Mouse (Mus musculus) lung, postnatal 25 days (tissue): ENCODE data around the gene Gm17617.
A peak's percentile ranks its signal among the peaks of the same experiment; 100 is the strongest.

Experiments
- DNase-seq: peaks from one replicate; pipeline ENCODE4 v3.0.0; 2022; ENCODE audit warnings: low spot score

Gm17617 gene

DNA sequence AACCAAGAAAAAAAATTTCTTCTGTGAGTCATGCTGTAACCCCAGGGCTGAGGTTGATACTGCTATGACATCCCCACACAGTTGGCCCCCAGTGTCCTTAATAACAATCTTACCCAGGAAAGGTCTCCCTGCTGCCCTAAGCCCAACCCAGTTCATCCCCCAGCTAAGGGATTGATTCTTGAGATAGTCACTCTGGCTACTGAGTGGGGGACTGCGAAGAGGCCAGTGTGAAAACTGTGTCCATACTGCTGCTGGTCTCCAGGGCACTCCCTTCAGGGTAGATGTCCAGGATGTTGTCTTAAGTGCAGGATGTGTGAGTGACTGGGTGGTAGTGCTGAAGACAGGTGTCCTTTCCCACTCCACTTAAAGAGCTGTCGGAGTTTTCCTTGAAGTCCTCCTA, at the start of gene Gm17617:
Gm17617 (minus strand) TSS at position 101 of the 400 bp plus-strand sequence.
- no peak for DNase-seq

DNA sequence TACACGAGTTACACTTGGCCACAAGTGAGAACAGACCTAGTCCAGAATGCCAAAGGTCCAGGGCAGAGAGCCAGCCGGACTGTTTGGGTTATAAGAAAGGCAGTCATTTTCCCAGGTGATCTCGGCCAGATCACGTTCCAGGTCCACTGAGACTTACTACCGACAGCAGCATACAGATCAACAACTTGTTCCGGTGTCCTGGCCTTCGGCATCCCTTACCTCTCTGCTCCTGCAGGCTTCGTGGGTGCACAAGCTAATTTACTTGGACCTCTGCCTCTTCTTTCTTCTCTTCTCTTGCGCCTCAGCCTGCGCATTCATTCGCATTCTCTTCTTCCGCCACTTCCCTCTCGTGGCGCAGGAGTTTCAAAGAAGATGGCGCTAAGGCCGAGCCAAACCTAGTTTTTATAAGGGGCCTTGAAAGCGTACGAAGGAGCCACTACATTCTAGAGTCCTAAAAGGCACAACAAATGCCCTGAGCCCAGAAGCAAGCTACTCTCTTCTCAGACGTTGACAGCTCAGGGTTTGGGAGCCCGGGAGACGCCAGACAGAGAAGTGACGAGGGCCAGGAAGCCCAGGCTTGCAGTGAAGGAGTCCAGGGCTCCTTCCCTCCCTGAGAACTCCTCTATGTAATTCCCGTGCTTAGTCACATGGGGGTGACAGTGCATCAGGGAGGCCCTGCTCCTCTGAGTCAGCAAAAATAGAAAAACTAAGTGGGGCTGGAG, 49.0 kb upstream of the Gm17617 start:
- peak; percentile 88 for DNase-seq

DNA sequence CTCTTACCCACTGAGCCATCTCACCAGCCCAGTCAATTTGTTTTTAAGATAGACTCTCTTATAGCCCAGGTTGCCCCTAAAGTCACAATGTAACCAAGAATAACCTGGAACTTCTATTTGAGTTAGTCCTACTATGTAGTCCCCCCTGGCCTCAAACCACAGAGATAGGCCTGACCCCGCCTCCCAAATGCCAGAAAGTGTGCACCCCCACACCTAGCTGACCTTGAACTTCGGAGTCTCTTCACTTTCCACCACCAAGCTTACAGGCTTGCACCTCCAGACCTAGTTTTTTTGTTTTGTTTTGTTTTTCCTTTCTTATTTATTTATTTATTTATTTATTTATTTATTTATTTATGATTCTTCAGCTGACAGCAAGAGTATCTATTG, 48.4 kb upstream of the Gm17617 start:
- no peak for DNase-seq

DNA sequence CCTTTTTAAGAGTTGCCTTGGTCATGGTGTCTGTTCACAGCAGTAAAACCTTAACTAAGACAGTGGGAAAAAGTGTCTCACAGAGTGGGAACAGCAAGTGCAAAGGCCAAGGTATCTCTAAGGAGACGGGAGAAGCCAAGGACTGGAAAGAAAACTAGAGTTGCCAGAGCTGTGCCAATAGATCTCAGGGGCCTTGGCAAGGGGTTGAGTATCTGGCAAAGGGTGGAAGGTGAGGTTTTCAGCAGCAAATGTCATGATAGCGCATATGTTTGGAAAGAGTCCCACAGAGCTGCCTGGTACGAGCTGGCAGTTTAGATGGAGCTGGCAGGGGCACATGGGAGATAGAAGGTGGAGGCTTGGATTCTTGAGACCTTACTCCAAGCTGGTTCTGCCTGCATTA, 46.2 kb upstream of the Gm17617 start:
- DNase-seq: no peak

DNA sequence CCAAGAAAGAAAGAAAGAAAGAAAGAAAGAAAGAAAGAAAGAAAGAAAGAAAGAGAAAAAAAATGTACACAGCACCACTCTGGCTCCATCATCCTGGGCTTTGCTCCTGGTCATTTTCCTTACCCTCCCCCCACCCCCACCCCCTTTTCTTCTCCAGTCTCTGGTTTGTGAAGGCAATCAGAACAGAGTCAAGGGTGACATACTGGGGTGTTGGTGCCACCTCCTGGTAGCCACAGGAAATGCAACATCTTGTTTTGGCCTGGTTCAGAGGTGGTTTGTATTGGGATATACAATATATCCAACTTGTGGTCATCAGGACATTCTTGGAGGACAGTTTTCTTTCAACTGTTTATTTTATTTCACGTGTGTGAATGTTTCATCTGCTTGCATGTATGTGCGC, 45.2 kb upstream of the Gm17617 start:
- DNase-seq: peak; percentile 74

DNA sequence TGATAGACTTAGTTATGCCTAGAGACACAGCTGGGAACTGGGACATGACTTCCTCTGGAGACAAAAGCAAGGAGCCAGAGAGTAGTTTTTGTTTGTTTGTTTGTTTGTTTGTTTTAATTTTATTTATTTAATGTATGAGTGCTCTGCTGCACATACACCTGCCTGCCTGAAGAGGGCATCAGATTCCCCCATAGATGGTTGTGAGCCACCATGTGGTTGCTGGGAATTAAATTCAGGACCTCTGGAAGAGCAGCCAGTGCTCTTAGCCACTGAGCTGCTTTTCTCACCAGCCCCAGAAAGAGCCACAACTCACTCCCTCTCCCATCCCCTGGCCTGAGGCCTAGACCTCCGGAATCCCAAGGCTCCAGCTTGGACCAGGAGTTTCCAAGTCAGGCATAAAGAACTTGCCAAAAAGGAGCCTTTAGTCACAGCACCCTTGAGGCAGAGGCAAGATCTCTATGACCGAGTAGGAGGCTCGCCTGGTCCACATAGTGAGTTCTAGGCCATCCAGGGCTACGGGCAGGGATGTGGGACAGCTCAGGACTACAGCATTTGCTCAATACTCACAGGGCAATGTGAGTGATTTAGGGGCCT, 44.7 kb upstream of the Gm17617 start:
- DNase-seq: no peak

DNA sequence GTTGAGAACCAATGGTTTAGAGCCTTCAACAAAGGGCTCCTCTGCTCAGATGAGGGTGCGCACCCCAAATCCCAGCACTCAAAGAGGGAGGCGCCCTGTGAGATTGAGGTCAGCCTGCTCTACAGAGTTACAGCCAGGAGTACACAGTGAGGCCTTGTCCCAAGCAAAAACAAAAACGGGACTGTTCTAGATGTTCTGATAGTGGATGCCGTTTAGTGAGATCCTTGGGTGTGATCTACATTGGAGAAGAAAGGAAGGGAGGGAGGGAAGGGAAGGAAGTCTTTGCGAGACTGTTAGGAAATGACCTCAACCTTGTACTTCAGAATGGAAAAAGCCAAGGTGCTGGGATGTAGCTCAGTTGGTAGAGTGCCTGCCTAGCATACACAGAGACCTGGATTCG, 42.9 kb upstream of the Gm17617 start:
- no peak for DNase-seq

DNA sequence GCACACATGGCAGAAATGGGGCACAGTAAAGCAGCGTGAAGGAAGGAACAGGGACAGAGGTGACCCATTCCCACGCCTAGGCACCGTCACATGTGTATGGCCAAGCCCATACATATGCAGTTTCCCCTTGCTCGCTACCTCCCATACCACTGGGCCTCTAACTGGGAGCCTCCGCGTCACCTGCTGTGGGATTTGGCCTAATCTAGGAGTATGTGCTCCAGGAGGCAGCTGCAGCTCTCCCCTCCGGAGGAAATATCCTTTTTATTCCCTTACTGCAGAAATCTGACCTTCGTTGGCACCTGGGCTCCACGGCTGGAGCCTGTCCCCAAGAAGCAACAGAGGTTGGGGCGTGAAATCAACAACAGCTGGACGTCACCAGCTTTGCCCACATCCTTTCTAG, 41.0 kb upstream of the Gm17617 start:
- DNase-seq: no peak

DNA sequence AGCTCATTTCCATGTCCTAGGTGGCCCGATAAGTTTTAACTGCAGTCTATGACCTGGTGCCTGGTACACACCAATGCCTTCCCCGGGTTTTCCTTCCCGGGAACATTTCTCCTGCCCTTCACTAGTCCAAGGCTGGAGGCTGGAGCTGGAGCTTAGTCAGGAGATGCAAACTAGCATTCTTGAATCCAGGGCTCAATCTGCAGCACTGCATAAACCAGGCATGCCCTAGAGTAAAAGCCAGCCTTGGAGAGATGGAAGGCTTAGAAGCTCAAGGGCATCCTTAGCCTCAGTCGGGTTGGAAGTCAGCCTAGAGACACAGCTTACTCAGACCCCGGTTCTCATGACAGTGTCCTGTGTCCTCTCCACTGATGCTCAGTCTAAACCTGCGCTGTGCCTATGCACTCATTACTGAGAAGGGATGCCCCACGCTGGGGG, 39.0 kb upstream of the Gm17617 start:
- DNase-seq: no peak

DNA sequence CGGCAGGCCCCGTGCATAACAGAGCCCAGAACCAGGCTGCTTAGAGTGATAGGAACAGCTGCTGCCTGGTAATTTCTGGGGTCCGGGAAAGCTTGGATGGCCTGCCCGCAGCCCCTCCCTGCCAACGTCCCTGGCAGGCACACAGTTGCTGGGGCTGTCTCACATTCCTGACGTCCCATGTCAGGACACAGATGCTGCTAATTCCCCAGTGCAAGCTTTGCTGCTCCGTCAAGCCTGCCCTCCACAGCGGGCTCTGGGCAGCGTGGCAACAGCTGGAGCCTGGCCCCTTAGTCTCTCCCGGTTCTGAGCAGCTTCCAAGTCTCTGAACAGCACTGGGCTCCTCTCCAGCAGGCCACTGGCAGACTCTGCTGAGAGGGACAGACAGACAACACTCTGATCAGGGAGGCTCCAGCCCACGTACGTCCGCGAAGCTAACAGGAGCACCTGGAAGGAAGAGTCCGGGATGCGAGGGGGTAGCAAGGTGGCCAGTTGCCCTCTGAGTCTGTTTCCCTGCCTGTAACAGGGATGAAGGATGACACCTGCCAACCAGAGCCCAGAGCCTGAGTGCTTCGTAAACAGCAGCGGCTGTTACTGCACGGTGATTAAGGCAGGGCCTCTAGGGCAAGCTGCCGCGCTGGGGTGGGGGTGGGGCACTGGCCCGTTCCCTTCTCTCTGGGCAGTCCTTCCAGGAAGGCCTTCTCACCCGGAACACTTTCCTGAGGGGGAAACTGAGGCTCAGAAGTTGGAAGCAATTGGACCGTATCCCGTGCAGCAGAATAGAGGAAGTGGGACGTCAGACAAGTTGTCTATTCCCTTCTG, 38.4 kb upstream of the Gm17617 start:
- DNase-seq: peak; percentile 38

DNA sequence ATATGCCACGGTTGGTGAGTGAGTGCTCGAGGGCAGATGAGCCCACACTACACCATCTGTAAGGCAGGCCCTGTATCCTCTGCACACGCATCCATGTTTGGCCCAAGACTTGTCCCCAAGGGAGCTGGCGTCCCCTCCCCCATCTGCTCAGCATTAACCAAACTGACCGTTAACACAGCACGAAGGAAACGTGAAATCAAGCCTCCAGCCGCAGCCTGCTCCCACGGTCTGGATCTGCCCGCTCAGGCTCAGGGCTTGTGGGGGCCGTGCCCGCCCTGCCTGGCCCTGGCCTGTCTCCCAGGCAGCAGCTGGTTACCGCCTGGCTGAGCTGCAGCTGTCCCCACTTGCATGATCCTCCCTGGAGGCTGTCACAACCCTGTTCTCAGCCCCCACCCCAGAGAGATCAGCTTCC, 35.6 kb upstream of the Gm17617 start:
- peak; percentile 65 for DNase-seq

DNA sequence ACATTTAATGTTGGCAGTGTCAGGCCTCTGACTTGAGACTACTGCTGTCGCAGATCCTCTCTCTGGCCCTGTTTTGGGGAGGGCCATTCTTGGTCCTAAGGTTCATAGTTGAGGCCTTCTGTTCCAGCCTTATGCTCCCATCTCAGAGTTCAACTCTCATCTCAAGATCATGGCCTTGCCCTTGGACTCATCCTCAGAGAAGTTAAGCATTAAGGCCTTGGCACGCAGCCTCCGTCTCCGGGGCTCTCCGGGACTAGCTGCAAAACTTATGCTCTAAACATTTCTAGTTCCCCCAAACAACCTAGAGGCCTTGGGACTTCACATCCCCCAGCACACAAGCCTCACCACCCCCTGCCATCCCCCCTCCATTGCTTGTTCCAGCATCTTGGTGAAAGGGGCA, 34.9 kb upstream of the Gm17617 start:
- no peak for DNase-seq

DNA sequence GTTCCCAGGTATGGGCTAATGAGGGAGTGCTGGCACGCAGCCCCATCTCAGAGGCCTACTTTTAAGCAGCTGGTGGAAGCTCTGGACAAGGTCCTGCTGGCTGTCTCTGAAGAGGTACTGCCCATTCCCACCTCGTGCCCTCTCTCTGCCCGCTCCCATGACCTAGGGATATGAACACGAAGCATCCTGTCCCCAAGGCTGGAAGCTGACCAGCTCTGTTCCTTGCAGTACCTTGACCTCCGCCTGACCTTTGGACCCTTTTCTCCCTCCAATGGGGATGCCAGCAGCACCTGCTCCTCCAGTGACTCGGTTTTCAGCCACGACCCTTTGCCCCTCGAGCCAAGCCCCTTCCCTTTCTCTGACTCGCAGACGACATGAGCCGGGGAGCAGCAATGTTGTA, 34.5 kb upstream of the Gm17617 start:
- DNase-seq: no peak

DNA sequence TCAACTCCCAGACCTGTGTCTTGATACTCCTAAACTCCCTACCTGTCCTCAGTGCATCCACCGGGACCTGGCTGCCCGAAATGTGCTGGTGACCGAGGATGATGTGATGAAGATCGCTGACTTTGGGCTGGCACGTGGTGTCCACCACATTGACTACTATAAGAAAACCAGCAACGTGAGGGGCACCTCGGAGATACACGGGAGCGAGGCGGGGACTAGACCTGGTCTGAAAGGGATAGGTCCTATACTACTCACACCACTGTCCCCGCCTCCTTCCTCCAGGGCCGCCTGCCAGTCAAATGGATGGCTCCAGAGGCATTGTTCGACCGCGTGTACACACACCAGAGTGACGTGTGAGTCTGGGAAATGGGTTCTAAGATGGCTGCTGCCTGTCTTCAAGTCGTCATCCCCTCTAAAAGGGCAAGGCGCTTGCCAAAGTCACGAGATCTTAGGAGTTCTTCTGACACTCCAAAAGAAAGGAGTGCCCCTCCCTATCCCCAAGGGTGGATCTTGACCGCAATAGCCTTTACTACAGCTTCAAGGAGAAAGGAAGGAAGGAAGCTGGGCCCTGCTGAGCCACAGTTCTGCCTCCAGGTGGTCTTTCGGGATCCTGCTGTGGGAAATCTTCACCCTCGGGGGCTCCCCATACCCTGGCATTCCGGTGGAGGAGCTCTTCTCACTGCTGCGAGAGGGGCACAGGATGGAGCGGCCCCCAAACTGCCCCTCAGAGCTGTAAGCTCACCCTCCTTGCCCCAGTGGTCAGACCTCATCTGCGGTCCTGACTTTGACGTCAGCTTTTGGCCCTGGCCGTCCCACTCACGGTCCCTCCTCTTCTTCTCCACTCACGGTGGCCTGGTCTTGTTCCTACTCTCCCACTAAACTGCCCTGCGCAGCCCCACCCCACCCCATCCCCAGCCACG, 33.7 kb upstream of the Gm17617 start:
- DNase-seq: no peak

DNA sequence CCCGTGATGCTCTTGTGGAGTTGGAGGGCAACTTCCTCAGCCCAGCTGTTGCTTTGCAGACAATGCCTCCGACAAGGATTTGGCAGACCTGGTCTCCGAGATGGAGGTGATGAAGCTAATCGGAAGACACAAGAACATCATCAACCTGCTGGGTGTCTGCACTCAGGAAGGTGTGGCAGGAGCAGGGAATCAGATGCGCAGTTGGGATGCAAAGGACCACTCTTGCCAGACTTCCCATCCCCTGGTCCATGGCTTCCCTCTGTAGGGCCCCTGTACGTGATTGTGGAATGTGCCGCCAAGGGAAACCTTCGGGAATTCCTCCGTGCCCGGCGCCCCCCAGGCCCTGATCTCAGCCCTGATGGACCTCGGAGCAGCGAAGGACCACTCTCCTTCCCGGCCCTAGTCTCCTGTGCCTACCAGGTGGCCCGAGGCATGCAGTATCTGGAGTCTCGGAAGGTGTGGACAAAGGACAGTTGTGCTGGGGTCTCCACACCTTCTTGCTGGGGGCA, 32.5 kb upstream of the Gm17617 start:
- no peak for DNase-seq

DNA sequence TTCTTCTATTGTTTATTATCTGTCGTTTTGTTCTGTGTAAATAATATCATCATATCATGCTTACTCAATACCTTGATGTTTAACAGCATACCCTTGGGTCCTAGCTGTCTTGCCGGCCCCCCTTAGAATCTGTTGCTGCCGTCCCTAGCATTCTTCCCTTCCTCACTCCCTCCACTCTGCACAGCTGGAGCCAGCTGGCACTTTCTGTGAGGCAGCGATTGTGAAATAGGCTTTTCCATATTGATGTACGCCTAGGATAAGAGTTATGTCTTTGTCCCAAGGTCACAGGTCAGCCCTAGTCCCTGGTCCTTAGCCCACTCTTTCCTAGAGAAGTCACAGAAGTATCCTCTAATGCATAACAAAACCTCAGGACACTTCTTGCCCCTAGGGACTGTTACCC, 30.2 kb upstream of the Gm17617 start:
- peak; percentile 53 for DNase-seq

DNA sequence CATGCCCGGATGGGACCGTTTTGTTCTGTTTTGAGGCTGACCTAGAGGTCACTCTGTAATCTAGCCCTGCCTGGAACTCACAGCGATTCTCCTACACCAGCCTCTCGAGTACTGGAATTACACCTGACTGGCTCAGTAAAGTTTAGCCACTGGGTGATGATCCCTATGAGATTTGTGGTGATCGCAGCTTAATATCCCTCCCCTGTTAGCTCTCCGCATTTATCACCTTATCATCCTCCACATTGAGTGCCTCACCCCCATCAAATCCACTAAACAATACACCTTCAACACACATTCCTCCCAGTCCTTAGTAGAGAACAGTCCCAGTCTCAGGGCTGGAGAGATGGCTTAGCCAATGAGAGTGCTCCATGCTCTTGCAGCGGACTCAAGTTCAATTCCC, 29.0 kb upstream of the Gm17617 start:
- no peak for DNase-seq

DNA sequence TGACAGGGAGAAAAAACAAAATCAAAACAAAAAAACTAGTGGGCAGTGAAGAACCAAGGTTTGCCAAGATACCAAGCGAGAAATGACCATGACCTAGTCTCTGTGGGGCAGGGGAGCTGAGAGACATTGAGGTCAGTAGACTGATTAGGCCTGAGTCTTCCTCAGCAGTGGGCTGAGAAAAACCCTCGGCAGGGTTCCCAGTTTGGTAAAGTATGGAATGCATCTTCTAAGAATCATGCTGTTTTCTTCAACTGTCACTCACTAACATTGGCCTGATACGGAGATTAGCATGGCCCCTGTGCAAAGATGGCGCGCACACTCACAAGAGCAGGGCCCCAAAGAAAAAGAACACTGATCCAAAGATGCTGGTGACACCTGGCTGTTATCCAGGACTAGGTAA, 20.6 kb upstream of the Gm17617 start:
- DNase-seq: no peak

DNA sequence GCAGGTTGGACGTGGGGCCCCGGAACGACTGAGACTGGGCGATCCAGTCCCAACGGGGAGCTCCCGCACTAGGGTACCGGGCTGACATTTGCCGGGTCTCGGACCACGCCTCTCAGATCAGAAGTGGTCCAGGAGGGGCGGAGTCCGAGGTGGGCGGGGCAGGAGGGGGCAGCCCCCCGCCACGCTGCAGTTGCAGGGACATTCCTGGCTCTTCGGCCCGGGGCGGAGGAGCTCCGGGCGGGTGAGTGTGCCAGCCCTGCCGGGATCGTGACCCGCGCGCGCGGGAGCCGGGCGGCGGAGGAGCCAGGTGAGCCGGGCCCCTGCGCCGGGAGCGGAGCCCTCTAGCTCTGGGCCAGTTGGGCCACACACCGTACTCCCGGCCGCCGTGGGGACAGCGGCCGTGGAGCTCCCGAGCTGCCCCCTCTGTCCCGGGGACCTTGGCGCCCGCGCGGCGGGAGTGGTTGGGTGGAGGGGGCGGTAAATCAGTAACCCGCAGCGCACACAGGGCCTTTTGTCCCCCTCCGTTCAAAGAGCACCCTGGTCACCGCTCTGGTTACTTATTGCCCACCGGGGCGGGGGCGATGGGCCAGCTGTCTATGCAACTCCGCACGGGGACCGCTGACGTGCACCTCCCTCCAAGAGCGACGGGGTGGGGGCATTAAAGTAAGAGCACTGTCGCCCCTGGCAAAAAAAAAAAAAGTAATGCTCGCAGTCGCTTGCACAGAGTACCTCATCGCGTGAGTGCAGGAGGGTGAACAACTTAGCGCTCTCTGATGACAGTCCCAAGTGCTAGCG, 19.5 kb upstream of the Gm17617 start, which contains the start of gene Fgfr4:
Fgfr4 (plus strand) TSS at position 20 of the 795 bp plus-strand sequence.
- no peak for DNase-seq

DNA sequence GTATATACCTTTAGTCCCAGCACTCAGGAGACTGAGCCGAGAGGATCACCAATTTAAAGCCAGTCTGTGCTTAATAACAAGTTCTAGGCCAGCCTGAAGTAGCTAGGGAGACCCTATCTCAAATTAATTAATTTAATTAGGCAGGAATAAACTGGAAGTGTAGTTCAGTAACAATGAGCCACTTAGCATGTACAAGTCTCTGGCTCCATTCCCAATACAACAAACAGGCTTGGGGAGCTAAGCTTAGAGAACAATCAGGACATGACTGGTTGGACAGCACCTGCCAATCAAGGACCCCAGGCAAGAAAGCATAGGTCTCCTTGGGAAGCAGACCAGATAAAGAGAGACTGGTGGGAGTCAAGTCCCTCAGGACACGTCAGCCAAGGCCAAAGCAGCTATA, 6.9 kb upstream of the Gm17617 start:
- DNase-seq: no peak

DNA sequence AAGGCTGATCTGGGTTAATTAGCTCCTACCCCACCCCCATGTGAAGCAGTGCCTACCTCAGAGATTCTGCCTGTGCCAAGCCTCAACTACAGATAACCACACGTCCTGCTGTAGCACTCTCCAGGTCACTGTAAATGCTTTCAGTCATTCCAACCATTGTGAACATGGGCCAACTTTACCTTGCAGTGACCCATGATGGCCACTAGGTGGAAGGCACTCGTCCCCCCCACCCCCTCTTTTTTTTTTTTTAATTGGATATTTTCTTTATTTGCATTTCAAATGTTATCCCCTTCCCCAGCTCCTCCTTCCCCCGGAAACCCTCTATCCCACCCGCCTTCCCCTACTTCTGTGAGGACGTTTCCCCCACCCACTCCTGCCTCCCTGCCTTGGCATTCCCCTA, 2.0 kb upstream of the Gm17617 start:
- DNase-seq: peak; percentile 10
